19 mouse cellular contexts compared by ENCODE assay signal in genomic region chrX:168041589-168041988, GRCm38 (mm10).
DNase-seq lines count a peak whose midpoint lies in the region; ATAC-seq and TF ChIP-seq lines count a peak whose summit lies in the region.
"Had no signal": no experiment of that assay in that cellular context is flagged by ENCODE, and none has a peak within 500 bp of the region (broad histone marks: within the 10 kb centered on the region; RNA-seq: fewer than 3 reads in every experiment).

No protein-coding gene starts in this region.

- intact Hi-C loops in left cerebral cortex, postnatal 25 days (cut with DNase I), result no loop called here
- intact Hi-C loops in left cerebral cortex, postnatal 4 days (cut with DNase I), result no loop called here
- intact Hi-C loops in heart, postnatal 36 days (cut with DNase I), result no loop called here

- no peaks in the 10 kb centered on the region for H3K9me3 ChIP-seq in lung, postnatal 0 days (ENCODE audit: low read length)
- H3K9me3 ChIP-seq: embryonic facial prominence, embryonic 10.5 days; forebrain, embryonic 13.5 days; heart, embryonic 13.5 days; hindbrain, embryonic 12.5 days had no signal

- H3K27ac ChIP-seq in lung, postnatal 0 days (ENCODE audit: low read length), result no peak overlapping the region
- H3K27ac ChIP-seq: embryonic facial prominence, embryonic 10.5 days; forebrain, embryonic 13.5 days; gastrocnemius, adult 2 months; heart, embryonic 13.5 days; hindbrain, embryonic 12.5 days had no signal

- no peak for TF ChIP-seq EP300 in lung, postnatal 0 days (IDR thresholded peaks at IDR 0.05)

- no peak for TF ChIP-seq CTCF in lung, postnatal 0 days (IDR thresholded peaks at IDR 0.05)

- no peak overlapping the region for H3K9ac ChIP-seq in lung, postnatal 0 days (replicated peaks; ENCODE audit: low read depth)
- H3K9ac ChIP-seq: forebrain, embryonic 13.5 days; forebrain, postnatal 0 days; heart, embryonic 13.5 days; hindbrain, embryonic 12.5 days had no signal

- no peak for ATAC-seq in lung, postnatal 0 days
- ATAC-seq: forebrain, embryonic 13.5 days; forebrain, postnatal 0 days; hindbrain, embryonic 16.5 days had no signal

- no peaks in the 10 kb centered on the region for H3K36me3 ChIP-seq in lung, postnatal 0 days (ENCODE audit: insufficient read depth, low read length)
- H3K36me3 ChIP-seq: embryonic facial prominence, embryonic 10.5 days; heart, embryonic 13.5 days; hindbrain, embryonic 12.5 days had no signal

- H3K4me2 ChIP-seq in lung, postnatal 0 days (replicated peaks; ENCODE audit: low read depth, low read length), result no peak overlapping the region
- H3K4me2 ChIP-seq: forebrain, embryonic 13.5 days; heart, embryonic 13.5 days; hindbrain, embryonic 12.5 days had no signal

- H3K4me3 ChIP-seq in lung, postnatal 0 days (ENCODE audit: low read depth, low read length), result no peak overlapping the region
- H3K4me3 ChIP-seq: embryonic facial prominence, embryonic 10.5 days; forebrain, embryonic 13.5 days; gastrocnemius, adult 2 months; heart, embryonic 13.5 days; hindbrain, embryonic 12.5 days had no signal

- peak; percentile 1 to 11 for DNase-seq in cerebellum, postnatal 14 days
- no peak for DNase-seq in cerebellum, adult 9-11 months
- peak; percentile 9 to 74 for DNase-seq in left cerebral cortex, postnatal 25 days (ENCODE audit: low spot score in 2 of 2)
- no peak for DNase-seq in left cerebral cortex, postnatal 4 days
- peak; percentile 12 for DNase-seq in right cerebral cortex, postnatal 14 days
- peak; percentile 12 for DNase-seq in telencephalon, adult 2 months (ENCODE audit: low read depth, low spot score)
- no peak for DNase-seq in heart, postnatal 36 days
- no peak for DNase-seq in lung, postnatal 0 days (ENCODE audit: low spot score)
- DNase-seq: adrenal gland, postnatal 25 days; cerebellum, adult 8-10 months; forebrain, postnatal 0 days; gastrocnemius, adult 2 months; gastrocnemius, postnatal 25 days; heart, postnatal 4 days had no signal

- H3K4me1 ChIP-seq in lung, postnatal 0 days (ENCODE audit: insufficient read depth, low read depth, low read length), result no peaks in the 10 kb centered on the region
- H3K4me1 ChIP-seq: embryonic facial prominence, embryonic 10.5 days; forebrain, embryonic 13.5 days; heart, embryonic 13.5 days; hindbrain, embryonic 12.5 days had no signal

- no peaks in the 10 kb centered on the region for H3K27me3 ChIP-seq in lung, postnatal 0 days (replicated peaks; ENCODE audit: insufficient read depth, low read length)
- H3K27me3 ChIP-seq: heart, embryonic 13.5 days had no signal

Comparison
In these comparisons a context has a peak if more than half of its experiments do, and no peak if none do; other contexts are left out.
1. DNase-seq: peak in cerebellum, postnatal 14 days (2 of 2), left cerebral cortex, postnatal 25 days (2 of 2), right cerebral cortex, postnatal 14 days (single experiment) and telencephalon, adult 2 months (single experiment); none in cerebellum, adult 9-11 months (single experiment), left cerebral cortex, postnatal 4 days (single experiment), heart, postnatal 36 days (0 of 2) and lung, postnatal 0 days (single experiment).